Mouse (Mus musculus): Measurements from ENCODE around the gene Clpx.
"Not testable (repeated sequence)": the region's sequence is repeated elsewhere in the genome, so short reads cannot be mapped to it uniquely, and the experiment has no call there.

Clpx gene

DNA sequence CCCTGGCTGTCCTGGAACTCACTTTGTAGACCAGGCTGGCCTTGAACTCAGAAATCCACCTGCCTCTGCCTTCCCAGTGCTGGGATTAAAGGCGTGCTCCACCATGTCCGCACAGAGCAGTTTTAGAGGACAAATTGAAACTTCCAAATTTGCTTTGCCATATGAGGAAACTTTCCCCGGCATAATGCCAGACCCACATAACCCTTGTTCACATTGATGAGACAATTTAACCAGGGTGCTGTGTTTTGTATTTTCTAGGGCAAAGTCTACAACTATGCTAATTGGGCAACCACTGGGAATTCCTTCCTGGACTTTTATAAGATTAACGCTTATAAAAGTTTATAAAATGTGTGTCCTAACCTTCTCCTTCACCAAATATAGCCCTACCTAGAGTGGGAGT is 4.1 kb upstream of the Clpx start:
- in situ Hi-C loops (cut with MboI, MseI): no loop called here

DNA sequence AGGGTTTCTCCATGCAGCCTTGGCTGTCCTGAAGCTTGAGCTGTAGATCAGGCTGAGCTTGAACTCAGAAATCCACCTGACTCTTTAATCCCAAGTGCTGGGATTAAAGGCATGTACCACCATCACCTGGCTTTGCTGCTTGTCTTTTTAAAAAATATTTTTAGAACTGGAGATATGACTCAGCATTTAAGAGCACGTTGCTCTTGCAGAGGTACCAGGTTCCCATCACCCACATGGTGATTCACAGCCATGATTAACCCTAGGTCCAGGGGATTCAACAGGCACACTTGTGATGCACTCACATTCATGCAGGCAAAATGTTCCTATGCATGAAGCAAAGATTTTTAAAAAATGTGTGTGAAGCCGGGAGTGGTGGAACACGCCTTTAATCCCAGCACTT is 1.6 kb upstream of the Clpx start:
- in situ Hi-C loops (cut with MboI, MseI): no loop called here

DNA sequence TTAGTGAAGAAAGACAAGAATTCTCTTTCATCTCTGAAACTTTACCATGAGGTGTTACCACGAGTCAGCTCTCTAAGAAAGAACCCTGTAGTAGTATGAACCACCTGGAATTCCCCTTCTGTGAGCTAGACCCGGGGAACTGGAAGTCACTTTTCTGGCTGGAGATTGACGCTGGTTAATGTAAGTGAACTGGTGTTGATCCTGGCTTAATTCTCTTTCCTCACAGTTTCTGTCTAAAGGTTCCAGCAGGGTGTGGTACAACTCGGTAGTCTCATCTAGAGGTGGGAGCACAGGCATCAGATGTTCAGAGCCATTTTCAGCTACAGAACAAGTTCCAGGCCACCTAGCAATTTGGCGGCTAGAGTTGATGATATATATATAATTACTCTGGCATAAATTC is 941 bp upstream of the Clpx start:
- in situ Hi-C loops (cut with MboI, MseI): no loop called here

DNA sequence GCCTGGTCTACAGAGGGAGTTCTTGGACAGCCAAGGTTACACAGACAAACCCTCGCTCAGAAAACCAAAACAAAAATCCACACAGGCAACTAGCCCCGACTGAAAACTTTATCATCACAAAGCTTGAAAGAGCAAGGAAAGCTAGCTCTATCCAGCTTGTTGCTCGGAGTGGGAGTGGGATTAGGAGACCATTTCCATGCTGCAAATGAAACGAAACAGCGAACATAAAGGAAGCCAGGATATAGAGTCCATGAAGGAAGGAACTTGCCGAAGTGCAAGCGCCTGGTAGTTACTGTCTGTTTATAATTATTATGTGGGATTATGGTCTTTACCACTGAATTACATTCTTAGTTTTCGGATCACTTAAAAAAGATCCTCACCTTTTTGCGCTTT is 484 bp upstream of the Clpx start:
- in situ Hi-C loops (cut with MboI, MseI): no loop called here

DNA sequence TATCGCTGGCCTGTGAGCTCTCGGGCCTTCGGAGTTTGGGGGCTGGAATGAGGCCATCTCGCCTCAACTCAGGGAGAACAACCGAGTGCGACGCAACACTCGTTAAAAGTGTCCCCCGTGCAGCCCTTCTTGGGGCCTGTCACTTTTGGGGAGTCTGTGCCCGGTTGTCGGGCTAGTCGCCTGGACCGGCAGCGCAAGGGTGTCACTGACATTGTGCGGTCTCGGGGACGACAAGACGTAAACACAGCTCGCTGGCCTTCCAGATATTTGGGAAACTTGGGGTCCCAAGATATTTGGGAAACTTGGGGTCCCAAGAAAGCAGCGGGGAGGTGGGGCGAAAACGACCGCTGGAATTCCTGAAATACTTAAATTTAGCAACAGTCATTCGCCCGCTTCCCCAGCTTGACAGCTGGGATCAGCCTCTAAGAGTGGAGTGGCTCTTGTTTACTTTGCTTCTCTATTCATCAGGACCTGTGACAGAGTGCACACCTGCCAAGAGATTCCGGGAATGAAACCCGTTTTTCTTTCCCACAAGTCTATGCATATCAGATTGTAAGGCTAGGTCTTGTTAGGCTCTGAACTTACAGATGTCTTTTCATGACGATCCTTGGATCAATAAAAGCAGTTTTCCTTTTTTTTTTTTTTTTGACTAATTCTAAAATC is 787 bp downstream of the Clpx start:
- in situ Hi-C loops (cut with MboI, MseI): no loop called here

DNA sequence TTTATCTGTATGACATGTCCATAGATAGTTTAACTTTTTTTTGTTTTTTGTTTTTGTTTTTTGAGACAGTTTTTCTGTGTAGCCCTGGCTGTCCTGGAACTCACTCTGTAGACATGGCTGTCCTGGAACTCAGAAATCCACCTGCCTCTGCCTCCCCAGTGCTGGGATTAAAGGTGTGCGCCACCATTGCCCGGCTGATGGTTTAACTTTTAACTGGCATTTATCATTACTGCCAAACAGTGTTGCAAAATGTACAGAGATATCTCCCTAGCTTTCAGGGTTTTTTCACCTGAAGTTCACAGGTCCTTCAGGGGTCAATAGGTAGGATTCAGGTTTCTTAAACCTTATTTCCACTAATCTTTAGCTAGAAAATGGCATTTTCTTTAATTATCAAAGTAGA is 3.0 kb downstream of the Clpx start:
- in situ Hi-C loops (cut with MboI, MseI): no loop called here

DNA sequence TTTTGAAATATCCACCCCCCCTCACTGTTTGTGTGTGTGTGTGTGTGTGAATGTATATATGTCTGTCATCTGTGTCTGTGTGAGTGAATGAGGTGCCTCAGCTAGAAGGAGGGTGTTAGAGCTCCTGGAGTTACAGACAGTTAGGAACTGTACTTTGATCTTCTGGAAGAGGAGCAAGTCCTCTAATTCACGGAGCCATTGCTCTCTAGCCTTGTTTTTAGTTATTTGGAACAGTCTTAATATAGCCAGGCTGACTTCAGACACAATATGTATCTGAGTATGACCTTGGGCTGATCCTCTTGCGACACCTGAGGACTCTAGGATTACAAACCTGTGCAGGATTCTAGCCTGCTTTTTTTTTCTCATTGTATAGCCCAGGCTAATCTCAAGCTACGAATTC is 4.7 kb downstream of the Clpx start:
- in situ Hi-C loops (cut with MboI, MseI): no loop called here

DNA sequence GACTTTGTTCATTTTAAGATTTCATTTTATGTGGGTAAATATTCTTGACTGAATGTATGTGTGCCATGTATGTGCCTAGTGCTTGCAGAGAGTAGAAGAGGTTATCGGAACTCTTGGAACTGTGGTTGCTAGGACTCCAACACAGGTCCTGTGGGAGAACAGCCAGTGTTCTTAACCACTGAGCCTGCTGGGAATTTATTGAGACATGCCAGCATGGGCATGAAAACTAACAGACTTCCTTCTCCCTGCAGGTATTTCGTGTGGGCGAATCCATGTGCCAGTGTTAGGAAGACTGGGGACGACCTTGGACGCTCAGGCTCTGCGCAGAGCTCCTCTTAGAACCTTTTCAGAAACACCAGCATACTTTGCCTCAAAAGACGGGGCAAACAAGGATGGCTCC is 5.6 kb downstream of the Clpx start:
- in situ Hi-C loops (cut with MboI, MseI): no loop called here

DNA sequence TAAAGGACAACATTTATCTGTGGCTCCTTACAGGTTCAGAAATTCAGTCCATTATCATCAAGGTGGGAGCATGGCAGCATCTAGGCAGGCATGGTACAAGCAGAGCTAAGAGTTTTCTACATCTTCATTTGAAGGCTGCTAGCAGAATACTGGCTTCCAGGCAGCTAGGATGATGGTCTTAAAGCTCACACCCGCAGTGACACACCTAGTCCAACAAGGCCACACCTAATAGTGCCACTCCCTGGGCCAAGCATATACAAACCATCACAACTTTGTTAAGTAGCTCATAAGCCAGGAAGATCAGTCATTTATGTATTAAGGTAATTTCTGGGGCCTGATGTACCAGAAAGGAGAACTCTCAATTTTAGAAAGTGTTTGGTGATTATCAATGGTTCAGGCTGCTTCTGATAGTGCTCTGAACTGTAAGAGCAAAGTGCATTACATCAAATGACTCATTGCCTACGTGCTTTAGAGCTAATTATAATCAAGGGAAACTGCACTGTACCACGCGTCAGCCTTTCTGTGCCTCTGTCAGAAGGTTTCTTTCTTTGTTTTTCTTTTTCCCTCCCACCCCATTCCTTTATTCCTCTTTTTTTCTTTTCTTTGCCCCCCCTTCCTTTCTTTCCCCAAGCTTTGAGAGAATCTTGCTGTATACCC is 8.4 kb downstream of the Clpx start:
- in situ Hi-C loops (cut with MboI, MseI): no loop called here

DNA sequence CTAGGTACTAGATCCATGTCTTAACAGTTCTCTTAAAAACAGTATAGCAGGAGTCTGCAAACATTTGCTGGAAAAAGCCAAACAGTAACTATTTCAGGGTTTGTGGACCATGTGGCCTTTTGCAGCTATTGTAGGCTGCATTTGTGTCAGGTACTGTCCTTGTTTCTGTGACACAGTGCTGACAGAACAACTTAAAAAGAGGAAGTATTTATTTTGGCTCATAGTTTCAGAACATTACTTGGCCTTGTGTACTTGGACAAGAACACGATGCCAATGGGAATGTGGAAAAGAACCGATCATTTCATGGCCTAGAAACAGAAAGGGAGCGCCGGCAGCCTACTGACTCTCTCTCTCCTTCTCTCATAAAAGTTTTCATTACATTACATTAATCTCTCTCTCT is 9.5 kb downstream of the Clpx start:
- in situ Hi-C loops (cut with MboI, MseI): no loop called here

DNA sequence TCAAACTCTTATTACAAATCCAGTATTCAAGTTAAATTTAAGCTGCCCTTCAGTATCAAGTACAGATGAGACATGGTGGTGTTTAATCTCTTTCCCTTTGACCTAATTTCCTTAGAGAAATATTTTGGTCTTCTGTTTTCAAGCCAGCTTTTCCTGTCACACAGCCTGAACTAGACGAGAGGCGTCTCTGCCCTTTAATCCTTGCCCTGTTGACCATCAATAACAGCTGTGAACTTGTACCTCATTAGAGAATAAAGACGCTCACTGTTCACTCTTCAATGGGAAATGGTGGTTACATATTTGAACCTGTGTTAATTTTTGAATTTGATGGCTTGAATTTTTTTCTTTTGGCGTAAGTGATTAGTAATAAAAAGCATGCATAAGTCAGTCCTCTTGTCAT is 10.2 kb downstream of the Clpx start:
- in situ Hi-C loops (cut with MboI, MseI): no loop called here

DNA sequence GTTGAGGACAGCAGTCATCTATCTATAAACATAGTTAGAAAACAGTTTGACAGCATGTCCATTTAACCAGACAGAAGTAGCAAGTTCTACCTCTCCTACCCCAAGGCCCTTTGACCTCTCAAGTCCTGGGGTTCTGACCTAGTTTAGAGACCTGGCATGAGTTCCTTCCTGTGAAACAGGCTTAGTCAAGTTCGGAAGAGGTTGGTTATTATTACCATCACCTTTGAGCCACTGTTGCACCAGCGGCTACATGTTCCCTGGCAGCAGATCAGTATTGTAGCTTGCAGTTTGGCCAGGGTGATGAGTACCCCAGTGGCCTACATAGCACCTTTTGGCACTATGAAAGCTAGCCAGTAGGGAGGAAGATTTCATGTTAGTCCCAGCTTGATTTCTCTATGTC is 12.6 kb downstream of the Clpx start:
- in situ Hi-C loops (cut with MboI, MseI): no loop called here

DNA sequence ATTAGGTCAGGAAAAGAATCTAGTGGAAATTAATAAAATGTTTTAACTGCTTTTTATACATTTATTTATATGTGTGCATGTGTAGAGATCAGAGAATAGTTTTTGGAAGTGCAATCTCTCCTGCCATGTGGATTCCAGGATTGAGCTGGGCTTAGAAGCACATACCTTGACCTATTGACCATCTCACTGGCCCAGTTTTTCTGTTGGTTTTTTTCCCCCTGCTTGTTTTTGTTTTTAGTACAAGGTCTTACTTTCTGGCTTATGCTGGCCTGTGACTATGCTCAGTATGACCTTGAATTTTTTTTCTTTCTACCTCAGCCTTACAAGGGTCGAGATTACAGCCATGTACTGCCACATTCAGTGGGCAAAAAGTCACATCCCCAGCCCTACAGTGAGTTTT is 14.0 kb downstream of the Clpx start:
- in situ Hi-C loops (cut with MboI, MseI): no loop called here

DNA sequence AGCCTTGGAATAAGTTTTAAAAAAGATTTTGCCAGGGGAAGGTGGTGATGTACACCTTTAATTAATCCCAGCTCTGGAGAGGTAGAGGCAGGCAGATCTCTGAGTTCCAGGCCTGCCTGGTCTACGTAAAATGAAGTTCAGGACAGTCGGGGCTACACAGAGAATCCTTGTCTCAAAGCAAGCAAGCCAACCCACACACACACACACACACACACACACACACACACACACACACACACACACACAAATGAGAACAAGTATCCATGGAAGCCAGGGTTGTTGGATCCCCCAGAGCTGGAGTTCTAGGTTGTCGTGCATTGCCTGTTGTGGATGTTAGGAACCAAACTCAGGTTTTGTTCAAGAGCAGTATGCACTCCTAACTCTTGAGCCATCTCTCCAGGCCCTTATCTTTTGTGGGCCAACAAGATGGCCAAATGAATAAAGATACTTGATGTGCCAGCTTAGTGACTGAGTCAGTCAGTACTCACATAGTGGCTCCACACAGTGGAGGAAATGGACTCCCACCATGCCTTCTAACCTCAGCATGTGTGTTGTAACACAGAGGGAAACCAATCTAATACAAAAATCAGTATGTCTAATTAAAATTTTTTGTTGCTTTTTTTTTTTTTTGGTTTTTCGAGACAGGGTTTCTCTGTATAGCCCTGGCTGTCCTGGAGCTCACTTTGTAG is 18.8 kb downstream of the Clpx start:
- in situ Hi-C loops (cut with MboI, MseI): no loop called here

DNA sequence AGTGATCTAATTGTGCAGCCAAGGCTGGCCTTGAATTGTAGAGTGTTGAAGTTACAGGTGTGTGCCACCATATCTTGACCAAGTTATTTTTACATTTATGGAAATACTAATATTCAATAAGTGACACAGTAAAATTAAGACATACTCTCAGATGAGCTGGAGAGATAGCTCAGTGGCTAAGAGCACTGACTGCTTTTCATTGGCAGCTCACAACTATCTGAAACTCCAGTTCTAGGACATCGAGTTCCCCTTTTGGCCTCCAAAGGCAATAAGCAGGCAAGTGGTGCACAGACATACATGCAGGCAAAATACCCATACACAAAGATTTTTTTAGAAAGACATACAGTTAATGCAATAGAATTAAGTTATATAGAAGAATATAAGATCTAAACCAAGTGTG is 19.8 kb downstream of the Clpx start:
- in situ Hi-C loops (cut with MboI, MseI): no loop called here

DNA sequence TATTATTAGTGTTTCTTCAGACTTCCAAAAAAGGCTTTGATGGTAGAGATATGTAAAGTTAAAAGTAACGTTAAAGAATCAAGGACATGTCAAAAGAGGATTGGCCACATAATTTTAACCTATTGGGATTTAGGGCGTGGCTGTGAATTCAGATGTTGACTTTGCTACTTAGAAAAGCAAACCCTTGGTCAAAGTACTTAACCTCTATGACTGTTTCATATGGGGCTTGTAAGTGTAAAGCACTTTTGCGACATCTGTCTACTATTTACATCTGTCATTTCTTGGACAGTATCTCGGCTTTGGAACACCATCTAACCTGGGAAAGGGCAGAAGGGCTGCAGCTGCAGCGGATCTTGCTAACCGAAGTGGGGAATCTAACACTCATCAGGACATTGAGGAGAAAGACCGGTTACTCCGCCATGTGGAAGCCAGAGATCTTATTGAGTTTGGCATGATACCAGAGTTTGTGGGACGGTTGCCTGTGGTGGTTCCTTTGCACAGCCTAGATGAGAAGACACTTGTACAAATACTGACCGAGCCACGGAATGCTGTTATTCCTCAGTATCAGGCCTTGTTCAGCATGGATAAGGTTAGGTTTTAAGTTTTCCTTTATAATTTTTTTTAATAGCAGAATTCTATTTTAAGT is 28.3 kb downstream of the Clpx start:
- in situ Hi-C loops (cut with MboI, MseI): no loop called here

DNA sequence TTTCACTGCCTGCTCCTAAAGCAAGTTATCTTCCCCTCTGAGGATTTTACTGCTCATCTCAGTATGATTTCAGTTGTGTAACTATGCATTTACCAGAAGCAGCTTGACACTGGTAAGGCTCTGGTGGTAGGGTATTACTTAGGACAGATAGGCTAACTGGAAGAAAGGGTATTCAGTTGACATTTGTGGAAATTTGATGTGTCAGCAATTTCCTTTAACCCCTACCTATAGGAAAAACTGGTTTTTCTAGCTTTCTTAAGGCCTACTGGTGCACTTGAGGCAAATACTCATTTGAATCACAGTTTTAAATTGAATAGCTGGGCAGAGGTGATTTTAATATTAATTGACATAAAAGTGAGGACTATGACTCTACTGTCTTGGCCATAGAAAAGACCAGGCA is 31.9 kb downstream of the Clpx start:
- in situ Hi-C loops (cut with MboI, MseI): no loop called here

DNA sequence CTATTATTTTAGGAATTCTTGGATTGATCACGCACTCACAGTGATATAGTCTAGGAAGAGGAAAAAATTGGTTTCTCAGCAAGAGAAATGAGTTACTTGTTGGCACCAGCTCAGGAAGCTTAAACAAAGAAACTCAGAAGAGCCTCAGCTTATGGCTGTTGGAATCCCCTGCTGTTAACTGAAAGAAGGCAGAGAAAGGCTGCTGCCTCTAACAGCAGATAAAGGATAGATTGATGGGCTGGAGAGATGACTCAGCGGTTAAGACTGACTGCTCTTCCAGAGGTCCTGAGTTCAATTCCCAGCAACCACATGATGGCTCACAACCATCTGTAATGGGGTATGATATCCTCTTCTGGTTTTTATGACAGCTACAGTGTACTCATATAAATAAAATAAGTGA is 33.3 kb downstream of the Clpx start:
- in situ Hi-C loops (cut with MboI, MseI): no loop called here

DNA sequence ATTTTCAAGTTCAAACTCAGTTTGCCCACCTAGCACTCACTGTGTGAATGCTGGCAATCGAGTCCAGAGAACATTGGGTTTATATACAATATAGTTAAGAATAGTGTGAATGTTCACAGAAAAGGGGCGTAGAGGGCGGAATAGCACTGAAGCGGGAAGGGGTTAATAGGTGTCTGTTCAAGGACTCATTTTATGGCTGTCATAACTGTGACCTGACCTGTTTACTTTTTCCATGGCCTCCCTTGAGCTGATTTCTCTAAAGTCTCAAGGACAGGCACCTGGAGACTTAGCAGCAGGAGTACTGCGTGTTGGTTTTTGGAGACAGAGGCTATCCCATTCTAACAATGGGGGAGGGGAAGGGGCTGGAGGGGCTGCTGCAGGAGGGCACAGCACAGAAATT is 39.9 kb downstream of the Clpx start:
- in situ Hi-C loops (cut with MboI, MseI): no loop called here

DNA sequence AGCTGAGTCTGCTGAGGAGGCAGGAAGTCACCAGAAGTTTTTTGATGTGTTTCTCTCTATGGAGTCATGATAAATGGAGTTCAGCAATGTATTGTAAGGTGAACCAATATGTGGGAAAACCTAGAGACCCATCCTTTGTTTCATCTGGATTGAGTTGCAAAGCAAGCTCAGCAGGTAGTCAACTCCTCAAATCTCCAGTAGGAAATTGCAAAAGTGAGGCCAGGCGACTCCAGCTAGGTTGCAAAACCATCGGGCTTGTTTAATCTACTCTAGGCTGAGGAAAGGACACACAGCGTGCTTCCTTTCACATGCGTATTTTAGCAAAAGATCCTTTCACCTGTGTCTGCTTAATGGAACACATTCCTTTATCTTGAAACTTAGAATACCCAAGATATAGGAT is 45.1 kb downstream of the Clpx start:
- in situ Hi-C loops (cut with MboI, MseI): no loop called here

DNA sequence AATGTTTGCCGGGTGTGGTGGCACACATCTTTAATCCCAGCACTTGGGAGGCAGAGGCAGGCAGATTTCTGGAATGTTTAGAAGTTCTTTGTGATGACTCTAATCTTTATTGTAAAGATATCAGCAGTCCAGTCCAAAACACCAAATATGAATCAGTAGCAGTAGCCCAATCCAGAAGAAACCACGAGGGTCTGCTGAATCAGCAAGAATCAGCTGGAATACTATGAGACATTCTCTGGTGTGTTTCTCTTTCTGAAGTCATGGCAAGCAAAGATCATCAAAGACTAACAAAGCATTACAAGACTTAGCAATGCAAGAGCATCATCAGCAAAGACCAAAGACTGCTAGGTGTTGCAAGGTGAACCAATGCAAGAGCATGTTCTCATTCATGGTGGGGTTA is 46.4 kb downstream of the Clpx start:
- in situ Hi-C loops (cut with MboI, MseI): no loop called here

DNA sequence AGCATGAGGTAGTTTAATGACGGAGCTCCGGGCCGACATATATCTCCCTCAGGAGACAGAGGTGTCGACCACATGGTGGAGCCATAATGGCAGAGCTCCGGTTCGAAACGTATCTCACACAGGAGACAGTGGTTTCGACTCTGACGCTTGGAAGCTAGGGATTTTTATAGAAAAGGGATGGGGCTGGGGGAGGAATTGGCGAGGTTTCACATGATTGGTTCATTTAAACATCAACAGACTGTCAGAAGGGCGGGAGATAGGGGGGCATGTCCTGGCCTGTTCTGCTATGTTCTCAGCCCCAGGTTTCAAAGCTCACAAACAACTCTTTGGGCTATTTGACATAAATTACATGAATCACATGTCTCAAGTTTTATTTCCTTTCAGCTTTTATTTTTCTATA is 51.4 kb downstream of the Clpx start:
- in situ Hi-C loops (cut with MboI, MseI): not testable (repeated sequence)
